Mouse (Mus musculus) erythroid progenitor cell, adult 5-6 weeks (primary cell): Measurements from ENCODE around the gene Slc44a4. TPM values are rescaled to one million over a fixed set of nuclear protein-coding genes. Genes with fewer than 3 reads are reported as not detected.

Experiments used
- ATAC-seq: replicated peaks from 2 replicates; pipeline ENCODE4 v1.8.0; 2016; ENCODE audit warnings: moderate number of reproducible peaks, mild to moderate bottlenecking, moderate TSS enrichment, inconsistent platforms; ENCODE audit not compliant: poor library complexity, low FRiP score, severe bottlenecking
- total RNA-seq, 2 experiments: library from RNA; stranded (forward) in 1 of 2; stranded (reverse) in 1 of 2; fragments of 150-400 nt in 1 of 2; fragments of 186-747, 209-891 nt in 1 of 2; gene quantifications; 2 replicates each; pipeline versions ENCODE4 v1.2.3 to v1.2.4; 2015 to 2017; ENCODE audit warnings: low replicate concordance in 2 of 2

Gene Slc44a4
- total RNA-seq (2015; ENCODE audit: low replicate concordance) (not detected in 2 replicates), total RNA-seq (2017; ENCODE audit: low replicate concordance) (not detected in 2 replicates)

GRCm38 (mm10) chr17:34913930-34914665 lies at the start of gene Slc44a4:
Gene Slc44a4 (plus strand): TSS chr17:34914466.
- no peak for ATAC-seq

- no peak for ATAC-seq
These were observed 48.3 kb upstream of the Slc44a4 start for GRCm38 (mm10) chr17:34865981-34866380.

DNA sequence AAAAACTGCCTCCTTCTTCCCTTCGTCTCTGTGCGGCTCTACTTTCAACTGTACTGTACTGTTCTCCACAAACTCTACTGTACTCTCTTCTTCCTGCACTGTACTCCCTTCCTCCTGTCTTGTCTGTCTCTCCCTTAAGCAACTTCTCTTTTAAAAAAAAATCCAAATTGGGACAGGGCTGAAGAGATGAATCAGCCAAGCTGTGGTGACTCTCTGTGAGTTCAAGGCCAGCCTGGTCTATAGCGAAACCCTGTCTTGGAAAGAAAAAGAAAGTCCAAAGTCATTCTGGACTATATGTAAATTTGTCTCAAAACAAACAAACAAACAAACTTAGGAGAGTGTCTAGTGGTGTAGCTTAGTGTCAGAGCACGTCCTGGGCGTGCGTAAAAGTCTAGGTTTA lies 39.9 kb upstream of the Slc44a4 start:
- no peak for ATAC-seq

- ATAC-seq = no peak
These were observed 34.9 kb upstream of the Slc44a4 start, which contains the start of gene Zbtb12 for GRCm38 (mm10) chr17:34879336-34879879. Gene Zbtb12 (plus strand): TSS chr17:34879483.

DNA sequence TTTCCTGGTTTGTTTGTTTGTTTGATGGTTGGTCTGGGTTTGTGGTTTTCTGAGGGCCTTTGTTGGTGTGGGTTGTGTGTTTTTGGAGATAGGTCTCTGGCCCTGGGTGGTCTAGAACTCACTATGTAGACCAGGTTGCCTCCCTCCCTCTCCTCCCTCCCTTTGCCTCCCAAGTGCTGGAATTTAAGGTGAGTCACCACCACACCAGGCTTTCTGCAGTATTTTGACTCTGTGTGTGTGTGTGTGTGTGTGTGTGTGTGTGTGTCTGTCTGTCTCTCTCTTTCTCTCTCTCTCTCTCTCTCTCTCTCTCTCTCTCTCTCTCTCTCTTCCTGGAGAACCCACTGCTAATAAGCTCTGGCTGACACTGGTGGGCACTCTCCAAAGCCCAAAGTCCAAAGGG lies 33.1 kb upstream of the Slc44a4 start:
- ATAC-seq = no peak

GRCm38 (mm10) chr17:34881683-34882310 lies 32.5 kb upstream of the Slc44a4 start, which contains the start of gene Gm20547:
Gene Gm20547 (minus strand): TSS chr17:34882042.
- ATAC-seq = no peak

DNA sequence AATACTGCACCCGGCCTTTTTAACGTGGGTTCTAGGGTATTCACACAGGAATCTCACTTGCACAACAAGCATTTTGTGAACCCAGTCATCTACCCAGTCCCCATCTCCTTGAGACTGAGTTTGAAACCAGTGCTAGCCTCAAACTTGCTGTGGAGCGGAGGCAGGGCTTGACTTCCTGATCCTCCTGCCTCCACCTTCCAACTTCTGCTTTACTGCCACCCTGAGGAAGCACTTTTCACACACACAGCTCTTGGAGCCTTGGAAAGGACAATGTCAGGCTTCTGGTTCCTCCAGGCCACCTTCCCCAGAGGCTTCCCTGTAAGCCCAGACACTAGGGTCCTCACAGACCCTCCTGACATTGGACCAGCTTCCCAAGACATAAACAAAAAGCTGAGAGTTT lies 30.9 kb upstream of the Slc44a4 start:
- no peak for ATAC-seq

- no peak for ATAC-seq
These were observed 29.6 kb upstream of the Slc44a4 start for GRCm38 (mm10) chr17:34884704-34885103.

DNA sequence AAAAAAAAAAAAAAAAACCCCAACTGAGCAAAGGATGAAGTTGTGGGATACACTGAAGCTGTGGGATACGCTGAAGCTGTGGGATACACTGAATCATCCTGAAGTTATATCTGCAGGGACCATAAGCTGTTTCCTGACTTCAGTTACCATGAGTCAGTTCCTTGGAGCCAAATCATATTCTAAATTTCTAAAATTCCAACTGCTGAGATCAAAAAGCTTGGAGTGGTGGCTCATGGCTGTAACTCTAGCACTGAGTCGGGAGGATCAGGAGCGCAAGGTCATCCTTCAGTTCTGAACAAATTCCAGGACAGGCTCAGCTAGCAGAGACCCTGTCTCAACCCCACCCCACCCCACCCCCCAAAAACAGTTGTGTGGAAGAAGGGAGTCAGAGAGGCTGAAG lies 28.7 kb upstream of the Slc44a4 start:
- ATAC-seq = no peak

GRCm38 (mm10) chr17:34887942-34888341 lies 26.3 kb upstream of the Slc44a4 start:
- no peak for ATAC-seq

- no peak for ATAC-seq
These were observed 24.1 kb upstream of the Slc44a4 start for GRCm38 (mm10) chr17:34890074-34890743.

DNA sequence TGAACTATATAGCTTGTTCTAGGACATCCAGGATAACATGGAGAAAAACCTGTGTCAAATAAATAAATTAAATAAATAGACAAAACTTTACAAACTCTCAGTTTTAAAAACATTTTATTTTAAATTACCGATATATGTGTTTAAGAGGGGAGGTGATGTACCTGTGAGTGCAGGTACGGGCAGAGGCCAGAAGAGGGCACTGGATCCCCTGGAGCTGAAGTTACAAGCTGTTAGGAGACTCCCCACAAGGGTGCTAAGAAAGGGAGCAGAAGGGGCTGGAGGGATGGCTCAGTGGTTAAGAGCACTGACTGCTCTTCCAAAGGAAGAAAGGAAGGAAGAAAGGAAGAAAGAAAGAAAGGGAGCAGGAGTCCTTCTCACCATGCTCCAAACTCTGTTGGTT lies 22.9 kb upstream of the Slc44a4 start:
- ATAC-seq = no peak

DNA sequence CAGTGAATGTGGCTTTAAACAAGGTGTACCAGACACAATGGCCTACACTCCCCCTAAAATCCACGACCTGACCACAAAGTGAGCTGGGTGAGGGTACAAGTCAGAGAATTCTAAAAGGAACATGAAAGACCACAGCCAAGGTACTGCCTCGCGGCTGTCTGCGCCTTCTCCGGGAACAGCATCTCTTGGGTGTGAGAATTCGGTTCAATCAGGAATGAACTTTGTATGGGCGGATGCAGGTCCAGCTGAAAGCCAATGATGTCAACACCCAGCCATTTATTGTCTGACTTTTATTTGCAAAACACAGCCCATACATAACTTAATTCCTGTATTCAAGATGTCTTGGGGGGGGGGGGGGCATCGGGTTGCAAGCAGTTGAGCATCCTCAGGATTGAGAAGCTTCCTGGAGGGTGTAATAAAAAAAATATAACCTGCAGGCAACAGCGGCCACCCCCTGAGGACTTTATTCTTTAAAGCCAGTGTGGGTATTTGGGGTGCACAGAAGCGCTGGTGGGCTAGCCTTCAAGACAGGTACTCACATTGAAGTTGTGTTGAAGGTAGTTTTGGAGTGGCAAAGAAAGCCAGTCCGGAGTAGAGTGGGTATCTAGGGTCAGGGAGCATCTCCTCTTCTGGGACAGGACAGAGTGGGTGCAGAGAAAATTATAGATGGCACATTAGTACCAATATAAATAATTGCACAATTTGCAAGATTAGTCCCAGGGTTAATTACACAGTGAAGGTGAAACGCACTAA lies 21.0 kb upstream of the Slc44a4 start:
- ATAC-seq = no peak

DNA sequence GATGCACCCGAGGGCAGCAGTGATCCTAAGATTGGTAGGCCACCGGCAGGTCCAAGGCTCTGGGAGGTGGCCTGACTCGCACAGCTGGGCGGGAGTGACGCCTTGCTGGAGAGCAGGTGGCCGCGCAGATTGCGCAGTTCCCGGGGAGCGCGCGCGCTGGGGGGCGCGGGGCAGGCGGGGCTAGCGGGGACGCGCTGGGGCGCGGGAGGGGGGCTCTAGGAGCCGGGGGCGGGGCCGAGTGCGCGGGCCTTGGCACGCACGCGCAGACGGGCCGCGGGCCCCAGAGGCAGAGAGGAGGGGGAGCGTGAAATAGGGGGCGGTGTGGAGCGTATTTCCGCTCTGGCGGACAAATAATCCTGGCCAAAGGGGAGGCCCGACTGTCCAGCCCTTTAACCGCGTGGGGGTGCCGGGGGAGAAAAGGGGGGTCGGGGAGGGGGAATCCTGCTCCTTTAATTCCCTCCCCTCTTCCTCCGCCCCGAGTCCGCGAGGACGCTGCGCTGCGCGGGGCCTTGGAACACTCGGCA lies 20.1 kb upstream of the Slc44a4 start:
- ATAC-seq = peak; percentile 77

DNA sequence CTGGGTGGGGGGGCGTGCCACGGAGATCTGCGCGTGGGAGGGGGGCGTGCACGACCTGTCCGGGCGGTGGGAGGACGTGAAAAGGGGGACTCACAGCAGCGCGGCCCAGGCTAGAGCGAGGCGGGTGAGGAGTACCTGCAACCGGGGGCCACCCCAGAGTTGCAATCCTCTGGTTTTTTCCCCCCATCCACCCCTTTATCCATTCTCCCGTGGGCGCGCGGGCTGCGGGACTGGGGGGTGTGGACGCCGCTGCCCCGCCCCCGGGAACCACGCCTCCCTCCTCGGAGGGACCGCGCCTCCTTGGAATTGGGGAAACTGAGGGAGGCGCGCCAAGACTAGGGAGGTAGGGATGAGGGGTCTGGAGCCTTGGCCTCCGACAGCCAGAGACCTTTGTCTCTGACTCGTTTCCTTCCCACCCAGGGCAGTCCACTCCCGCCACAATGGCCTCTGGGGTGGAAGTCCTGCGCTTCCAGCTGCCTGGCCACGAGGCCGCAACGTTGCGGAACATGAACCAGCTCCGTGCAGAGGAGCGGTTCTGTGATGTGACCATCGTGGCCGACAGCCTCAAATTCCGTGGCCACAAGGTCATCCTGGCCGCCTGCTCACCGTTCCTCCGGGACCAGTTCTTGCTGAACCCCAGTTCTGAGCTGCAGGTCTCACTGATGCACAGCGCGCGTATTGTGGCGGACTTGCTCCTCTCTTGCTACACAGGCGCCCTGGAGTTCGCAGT lies 19.3 kb upstream of the Slc44a4 start:
- no peak for ATAC-seq

GRCm38 (mm10) chr17:34895724-34896123 lies 18.5 kb upstream of the Slc44a4 start:
- no peak for ATAC-seq

GRCm38 (mm10) chr17:34896366-34896765 lies 17.9 kb upstream of the Slc44a4 start:
- no peak for ATAC-seq

GRCm38 (mm10) chr17:34897373-34898159 lies 16.7 kb upstream of the Slc44a4 start:
- no peak for ATAC-seq
